Mouse (Mus musculus): ENCODE results near the gene Mrpl58.
"Not testable (repeated sequence)": the region's sequence is repeated elsewhere in the genome, so short reads cannot be mapped to it uniquely, and the experiment has no call there.

Gene Mrpl58

DNA sequence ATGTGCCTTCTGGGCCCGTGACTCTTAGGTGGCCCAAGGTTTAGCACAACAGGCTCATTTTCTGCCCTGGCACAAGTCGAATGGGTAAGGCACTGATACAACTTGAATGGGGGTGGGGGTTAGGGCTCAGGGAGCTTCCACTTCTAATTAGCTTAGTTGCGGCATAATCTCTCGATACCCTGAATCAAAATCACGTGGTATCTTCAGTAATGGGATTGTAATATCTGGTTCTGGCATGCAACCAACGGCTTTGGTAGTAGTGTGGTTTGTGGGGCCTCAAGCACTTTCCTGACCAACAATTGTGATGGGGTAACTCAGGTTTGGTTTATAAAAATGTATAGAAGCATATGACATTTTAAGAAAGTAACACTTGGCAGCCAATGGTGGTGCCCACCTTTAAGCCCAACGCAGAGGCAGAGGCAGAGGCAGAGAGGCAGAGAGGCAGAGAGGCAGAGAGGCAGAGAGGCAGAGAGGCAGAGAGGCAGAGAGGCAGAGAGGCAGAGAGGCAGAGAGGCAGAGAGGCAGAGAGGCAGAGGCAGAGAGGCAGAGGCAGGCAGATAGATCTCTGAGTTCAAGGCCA is 48.8 kb downstream of the Mrpl58 start:
- H3K4me1 ChIP-seq (replicated peaks; ENCODE audit: low read depth, low read length) = peaks cover 56% of the 10 kb centered on the region
- TF ChIP-seq CTCF (conservative IDR thresholded peaks at IDR 0.05; ENCODE audit: low read length) = no peak
- TF ChIP-seq NANOG (IDR thresholded peaks at IDR 0.05; ENCODE audit: borderline replicate concordance, low read length) = no peak
- TF ChIP-seq POU5F1 (IDR thresholded peaks at IDR 0.05; ENCODE audit: borderline replicate concordance, low read length) = no peak
- no peaks in the 10 kb centered on the region for H3K36me3 ChIP-seq (ENCODE audit: insufficient read depth, low read length)
- peaks cover 3% of the 10 kb centered on the region; the same call in 1 of the 2 replicates for H3K9me3 ChIP-seq (ENCODE audit: low read length)
- peaks cover 45% of the 10 kb centered on the region for H3K27me3 ChIP-seq (ENCODE audit: insufficient read depth, low read length)
- H3K4me3 ChIP-seq (replicated peaks; ENCODE audit: low read length) = no peak overlapping the region

DNA sequence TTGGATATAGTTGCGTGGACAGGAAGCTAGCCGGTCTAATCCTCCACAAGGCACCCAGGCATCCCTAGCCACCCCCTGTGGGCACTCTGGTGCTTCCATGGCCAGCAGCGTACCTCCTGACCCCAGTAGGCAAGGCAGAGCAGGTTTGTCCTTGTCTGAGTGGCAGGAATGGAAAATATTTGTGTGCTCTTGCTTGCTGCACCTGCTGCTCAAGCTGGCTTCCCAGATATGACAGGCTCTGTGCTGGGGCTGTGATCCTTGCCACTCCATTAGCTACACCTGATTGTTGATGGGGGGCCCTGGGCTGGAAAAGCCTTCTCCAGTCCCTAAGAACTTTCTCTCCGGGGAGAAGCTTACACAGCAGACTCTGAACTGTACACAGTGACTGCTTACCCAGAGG is 49.8 kb downstream of the Mrpl58 start:
- Histone ChIP-seq H3K4me3 (replicated peaks; ENCODE audit: low read length) (no peak overlapping the region), H3K36me3 (ENCODE audit: insufficient read depth, low read length) (no peaks in the 10 kb centered on the region), H3K27me3 (ENCODE audit: insufficient read depth, low read length) (peaks cover 39% of the 10 kb centered on the region), H3K9me3 (ENCODE audit: low read length) (peaks cover 3% of the 10 kb centered on the region; the same call in 1 of the 2 replicates), H3K4me1 (replicated peaks; ENCODE audit: low read depth, low read length) (peaks cover 53% of the 10 kb centered on the region)
- no peak for TF ChIP-seq POU5F1 (IDR thresholded peaks at IDR 0.05; ENCODE audit: borderline replicate concordance, low read length)
- TF ChIP-seq NANOG (IDR thresholded peaks at IDR 0.05; ENCODE audit: borderline replicate concordance, low read length) = no peak
- no peak for TF ChIP-seq CTCF (conservative IDR thresholded peaks at IDR 0.05; ENCODE audit: low read length)

DNA sequence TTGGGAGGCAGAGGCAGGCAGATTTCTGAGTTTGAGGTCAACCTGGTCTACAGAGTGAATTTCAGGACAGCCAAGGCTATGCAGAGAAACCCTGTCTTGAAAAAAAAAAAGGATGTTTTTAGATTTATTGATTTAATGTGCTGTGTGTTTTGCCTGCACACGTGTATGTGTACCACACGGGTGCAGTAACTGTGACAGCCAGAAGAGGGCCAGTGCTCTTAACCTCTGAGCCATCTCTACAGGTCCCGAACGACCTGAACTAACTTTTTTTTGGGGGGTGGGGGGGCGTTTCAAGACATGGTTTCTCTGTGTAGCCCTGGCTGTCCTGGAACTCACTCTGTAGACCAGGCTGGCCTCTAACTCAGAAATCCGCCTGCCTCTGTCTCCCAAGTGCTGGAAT is 51.3 kb downstream of the Mrpl58 start:
- not testable (repeated sequence) for H3K4me3 ChIP-seq (replicated peaks; ENCODE audit: low read length); H3K36me3 ChIP-seq (ENCODE audit: insufficient read depth, low read length); H3K9me3 ChIP-seq (ENCODE audit: low read length)
- Histone ChIP-seq H3K27me3 (ENCODE audit: insufficient read depth, low read length) (peaks cover 25% of the 10 kb centered on the region), H3K4me1 (replicated peaks; ENCODE audit: low read depth, low read length) (peaks cover 38% of the 10 kb centered on the region)
- TF ChIP-seq CTCF (conservative IDR thresholded peaks at IDR 0.05; ENCODE audit: low read length) = peak; percentile 66

DNA sequence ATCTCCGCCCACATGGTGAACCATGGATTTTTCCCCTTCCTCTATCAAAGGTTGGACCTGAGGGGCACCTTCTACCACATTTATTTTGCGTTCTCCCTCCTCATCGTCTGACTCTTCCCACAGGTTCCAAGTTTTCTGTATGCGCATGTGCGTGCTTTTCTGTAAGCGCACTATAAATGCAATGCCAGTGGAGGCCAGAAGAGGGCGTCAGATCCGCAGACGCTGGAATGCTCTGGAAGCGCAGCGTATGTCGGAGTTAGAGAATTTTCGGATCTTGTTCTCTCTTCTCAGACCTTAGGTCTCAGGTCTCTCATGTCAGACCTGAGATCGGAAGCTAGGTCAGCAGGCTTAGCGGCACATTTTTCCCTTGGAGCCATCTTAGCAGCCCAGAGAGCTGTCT is 52.1 kb downstream of the Mrpl58 start:
- peaks cover 36% of the 10 kb centered on the region for H3K4me1 ChIP-seq (replicated peaks; ENCODE audit: low read depth, low read length)
- TF ChIP-seq CTCF (conservative IDR thresholded peaks at IDR 0.05; ENCODE audit: low read length) = peak; percentile 91
- TF ChIP-seq POU5F1 (IDR thresholded peaks at IDR 0.05; ENCODE audit: borderline replicate concordance, low read length) = peak; percentile 61; the same call in 1 of the 2 replicates
- no peak for TF ChIP-seq NANOG (IDR thresholded peaks at IDR 0.05; ENCODE audit: borderline replicate concordance, low read length)
- H3K36me3 ChIP-seq (ENCODE audit: insufficient read depth, low read length) = no peaks in the 10 kb centered on the region
- no peak overlapping the region for H3K4me3 ChIP-seq (replicated peaks; ENCODE audit: low read length)
- H3K9me3 ChIP-seq (ENCODE audit: low read length) = peaks cover 3% of the 10 kb centered on the region; the same call in 1 of the 2 replicates
- peaks cover 21% of the 10 kb centered on the region for H3K27me3 ChIP-seq (ENCODE audit: insufficient read depth, low read length)

DNA sequence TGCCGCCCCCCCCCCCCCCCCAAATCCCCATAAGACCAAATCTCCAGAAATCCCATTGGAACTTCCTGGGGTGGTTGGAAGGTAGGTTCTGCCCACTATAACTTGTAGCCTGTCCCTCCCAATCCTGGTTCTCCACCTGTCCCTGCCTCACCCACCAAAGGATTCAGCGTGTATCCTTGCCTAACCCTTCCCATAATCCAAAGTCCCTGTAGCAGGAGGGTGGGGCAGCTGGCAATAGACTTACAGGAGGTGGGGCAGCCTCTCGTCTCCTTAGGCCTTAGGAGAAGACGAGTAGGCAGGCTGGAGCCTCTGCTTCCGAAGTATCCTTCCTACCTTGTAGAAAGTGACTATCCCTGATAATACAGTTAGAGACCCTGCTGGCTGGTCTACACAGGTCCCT is 52.6 kb downstream of the Mrpl58 start:
- H3K36me3 ChIP-seq (ENCODE audit: insufficient read depth, low read length) = no peaks in the 10 kb centered on the region
- peaks cover 40% of the 10 kb centered on the region for H3K4me1 ChIP-seq (replicated peaks; ENCODE audit: low read depth, low read length)
- TF ChIP-seq CTCF (conservative IDR thresholded peaks at IDR 0.05; ENCODE audit: low read length) (no peak), NANOG (IDR thresholded peaks at IDR 0.05; ENCODE audit: borderline replicate concordance, low read length) (no peak), POU5F1 (IDR thresholded peaks at IDR 0.05; ENCODE audit: borderline replicate concordance, low read length) (no peak)
- 0 out of 2 replicates have a peak overlapping the region, but pooled peaks have one; percentile 1 for H3K4me3 ChIP-seq (replicated peaks; ENCODE audit: low read length)
- peaks cover 18% of the 10 kb centered on the region for H3K27me3 ChIP-seq (ENCODE audit: insufficient read depth, low read length)
- peaks cover 3% of the 10 kb centered on the region; the same call in 1 of the 2 replicates for H3K9me3 ChIP-seq (ENCODE audit: low read length)

DNA sequence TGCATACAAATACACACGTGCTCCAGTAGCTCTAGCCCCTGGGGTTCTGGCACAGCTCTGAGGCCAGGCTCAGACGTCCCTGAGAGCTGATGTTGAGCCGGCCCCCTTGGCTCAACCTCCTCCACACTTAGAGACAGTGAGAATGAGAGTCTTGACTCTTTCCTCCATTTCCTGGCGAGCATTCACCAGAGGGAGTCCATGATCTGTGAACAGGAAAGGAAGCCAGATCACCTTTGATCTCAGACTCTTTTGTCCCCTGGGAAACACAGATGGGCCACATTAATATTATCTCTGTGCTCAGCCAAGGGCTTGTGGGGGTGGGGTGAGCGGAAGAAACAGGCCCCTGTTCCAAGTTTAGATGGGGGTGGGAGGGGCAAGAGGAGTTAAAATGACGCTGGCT is 53.9 kb downstream of the Mrpl58 start:
- no peaks in the 10 kb centered on the region for H3K9me3 ChIP-seq (ENCODE audit: low read length)
- H3K4me1 ChIP-seq (replicated peaks; ENCODE audit: low read depth, low read length) = peaks cover 46% of the 10 kb centered on the region
- no peaks in the 10 kb centered on the region for H3K36me3 ChIP-seq (ENCODE audit: insufficient read depth, low read length)
- H3K27me3 ChIP-seq (ENCODE audit: insufficient read depth, low read length) = peaks cover 18% of the 10 kb centered on the region
- H3K4me3 ChIP-seq (replicated peaks; ENCODE audit: low read length) = no peak overlapping the region
- TF ChIP-seq CTCF (conservative IDR thresholded peaks at IDR 0.05; ENCODE audit: low read length) = no peak
- no peak for TF ChIP-seq NANOG (IDR thresholded peaks at IDR 0.05; ENCODE audit: borderline replicate concordance, low read length)
- no peak for TF ChIP-seq POU5F1 (IDR thresholded peaks at IDR 0.05; ENCODE audit: borderline replicate concordance, low read length)

DNA sequence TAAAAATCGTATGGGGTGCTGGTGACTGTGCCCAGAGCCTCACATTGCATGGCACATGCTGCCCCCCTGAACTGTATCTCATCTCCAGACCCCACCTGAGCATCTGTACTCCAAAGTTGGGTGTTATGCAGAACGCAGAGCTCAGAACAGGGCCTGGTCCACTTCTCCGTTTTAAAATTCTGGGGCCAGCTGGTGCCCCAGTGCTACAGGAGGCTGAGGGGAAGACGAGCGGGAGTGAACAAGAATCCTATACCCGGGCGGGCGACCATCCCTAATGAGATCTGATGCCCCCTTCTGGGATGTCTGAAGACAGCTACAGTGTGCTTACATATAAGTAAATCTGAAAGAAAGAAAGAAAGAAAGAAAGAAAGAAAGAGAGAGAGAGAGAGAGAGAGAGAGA is 57.4 kb downstream of the Mrpl58 start:
- no peaks in the 10 kb centered on the region for H3K36me3 ChIP-seq (ENCODE audit: insufficient read depth, low read length)
- no peak for TF ChIP-seq NANOG (IDR thresholded peaks at IDR 0.05; ENCODE audit: borderline replicate concordance, low read length)
- TF ChIP-seq POU5F1 (IDR thresholded peaks at IDR 0.05; ENCODE audit: borderline replicate concordance, low read length) = no peak
- no peak for TF ChIP-seq CTCF (conservative IDR thresholded peaks at IDR 0.05; ENCODE audit: low read length)

DNA sequence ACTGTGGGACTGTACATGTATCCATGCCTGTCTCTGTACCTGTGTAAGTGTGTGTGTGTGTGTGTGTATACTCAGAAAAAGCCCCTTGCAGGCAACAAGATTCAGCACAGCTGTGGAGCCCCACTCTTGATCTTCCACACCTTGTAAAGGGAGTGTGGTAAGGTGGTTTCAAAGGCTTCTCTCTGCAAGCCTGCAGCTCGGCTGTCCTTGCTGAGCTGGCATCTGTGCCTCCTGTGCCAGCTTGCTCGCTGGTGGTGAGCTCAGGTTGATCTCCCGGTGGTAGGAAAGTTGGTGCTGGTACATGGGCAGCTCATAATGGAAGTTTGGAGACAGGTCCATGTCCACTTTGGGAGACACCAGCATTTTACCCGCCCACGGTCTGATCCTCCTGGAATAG is 58.3 kb downstream of the Mrpl58 start:
- Histone ChIP-seq H3K9me3 (ENCODE audit: low read length) (no peaks in the 10 kb centered on the region), H3K4me3 (replicated peaks; ENCODE audit: low read length) (no peak overlapping the region), H3K36me3 (ENCODE audit: insufficient read depth, low read length) (no peaks in the 10 kb centered on the region), H3K27me3 (ENCODE audit: insufficient read depth, low read length) (peaks cover 15% of the 10 kb centered on the region), H3K4me1 (replicated peaks; ENCODE audit: low read depth, low read length) (peaks cover 53% of the 10 kb centered on the region)
- no peak for TF ChIP-seq CTCF (conservative IDR thresholded peaks at IDR 0.05; ENCODE audit: low read length)
- no peak for TF ChIP-seq POU5F1 (IDR thresholded peaks at IDR 0.05; ENCODE audit: borderline replicate concordance, low read length)
- no peak for TF ChIP-seq NANOG (IDR thresholded peaks at IDR 0.05; ENCODE audit: borderline replicate concordance, low read length)

More for the DNA sequence above, 57.4 kb downstream of the Mrpl58 start:
- Histone ChIP-seq H3K4me3 (replicated peaks; ENCODE audit: low read length) (no peak overlapping the region), H3K27me3 (ENCODE audit: insufficient read depth, low read length) (peaks cover 22% of the 10 kb centered on the region), H3K9me3 (ENCODE audit: low read length) (no peaks in the 10 kb centered on the region), H3K4me1 (replicated peaks; ENCODE audit: low read depth, low read length) (peaks cover 62% of the 10 kb centered on the region)

All from E14TG2a.4 (cell line).